Mouse (Mus musculus): ENCODE data around the gene Nlrp9b. TPM values are rescaled to one million over a fixed set of nuclear protein-coding genes. Genes with fewer than 3 reads are reported as not detected.
A peak's percentile ranks its signal among the peaks of the same experiment; 100 is the strongest.
"Not testable (repeated sequence)": the region's sequence is repeated elsewhere in the genome, so short reads cannot be mapped to it uniquely, and the experiment has no call there.

Gene Nlrp9b
- polyA plus RNA-seq, 1 experiment from 2014 or later = 0.21 TPM

DNA sequence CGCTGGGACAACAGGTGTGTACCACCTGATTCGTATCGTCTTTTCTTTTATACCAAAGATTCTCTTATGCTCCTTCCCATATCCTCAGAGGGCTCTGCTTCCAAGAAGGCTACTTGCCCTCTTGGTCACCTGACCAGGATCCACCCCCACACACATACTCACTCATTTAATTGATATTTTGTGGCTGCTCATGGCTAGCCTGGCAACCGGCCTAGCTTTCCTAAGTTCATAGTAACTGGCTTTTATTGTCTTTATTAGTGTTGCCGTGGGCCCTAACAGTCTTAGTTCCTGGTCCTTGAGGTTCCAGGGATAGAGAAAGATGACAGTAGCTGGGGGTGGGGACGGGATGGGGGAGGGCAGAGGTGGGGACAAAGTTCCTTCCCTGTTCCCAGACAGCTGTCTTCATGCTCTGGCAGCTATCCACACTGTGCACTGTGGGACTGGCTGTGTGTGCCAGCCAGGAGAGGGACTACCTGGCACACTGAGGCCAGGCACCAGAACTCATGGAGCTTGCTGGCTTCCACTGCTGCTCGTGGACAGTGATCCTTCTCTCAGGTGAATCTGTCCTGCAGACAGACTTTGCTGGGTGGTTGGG is 26.2 kb upstream of the Nlrp9b start, which contains the start of gene Ceacam20:
Gene Ceacam20, plus strand, starts transcription at position 428 of the 595 bp plus-strand sequence.
- no peak within 1 kb of the TSS for H3K9ac ChIP-seq
- no peaks in the 10 kb centered on the region for H3K36me3 ChIP-seq
- no peak within 1 kb of the TSS for H3K4me3 ChIP-seq (replicated peaks)
- no peaks in the 10 kb centered on the region for H3K4me1 ChIP-seq (replicated peaks)
- no peaks in the 10 kb centered on the region for H3K27me3 ChIP-seq (replicated peaks)
- no peak within 1 kb of the TSS for H3K27ac ChIP-seq
- ATAC-seq = peak; percentile 82
- WGBS = 70% methylated on average over 7 of the region's 7 CpGs
- H3K4me2 ChIP-seq (replicated peaks) = no peak within 1 kb of the TSS
- no peaks in the 10 kb centered on the region for H3K9me3 ChIP-seq

DNA sequence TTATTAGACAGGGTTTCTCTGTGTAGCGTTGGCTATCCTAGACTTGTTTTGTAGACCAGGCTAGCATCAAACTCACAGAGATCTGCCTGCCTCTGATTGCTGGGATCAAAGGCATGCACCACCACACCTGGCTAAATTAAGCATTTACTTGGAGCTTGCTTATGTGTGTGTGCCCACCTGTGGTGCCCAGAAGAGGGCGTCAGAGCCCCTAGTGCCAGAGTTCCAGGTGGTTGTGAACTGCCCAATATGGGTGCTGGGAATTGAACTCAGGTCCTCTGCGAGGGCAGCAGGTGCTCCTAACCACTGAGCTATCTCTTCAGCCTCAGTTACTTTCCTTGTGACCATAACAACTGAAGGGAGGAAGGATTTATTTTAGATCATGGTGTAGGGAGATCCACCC is 22.2 kb upstream of the Nlrp9b start:
- Histone ChIP-seq H3K36me3 (no peaks in the 10 kb centered on the region), H3K27me3 (replicated peaks) (no peaks in the 10 kb centered on the region), H3K4me2 (replicated peaks) (no peak overlapping the region), H3K27ac (no peak overlapping the region), H3K4me3 (replicated peaks) (no peak overlapping the region), H3K9me3 (no peaks in the 10 kb centered on the region), H3K9ac (no peak overlapping the region), H3K4me1 (replicated peaks) (no peaks in the 10 kb centered on the region)
- 79% methylated on average over 3 of the region's 3 CpGs for WGBS
- ATAC-seq = no peak

- no peaks in the 10 kb centered on the region for H3K4me1 ChIP-seq (replicated peaks)
- ATAC-seq = no peak
- H3K4me3 ChIP-seq (replicated peaks) = no peak overlapping the region
- no peaks in the 10 kb centered on the region for H3K36me3 ChIP-seq
- H3K27me3 ChIP-seq (replicated peaks) = no peaks in the 10 kb centered on the region
- 88% methylated on average over 4 of the region's 4 CpGs for WGBS
- H3K9me3 ChIP-seq = no peaks in the 10 kb centered on the region
- H3K9ac ChIP-seq = no peak overlapping the region
- no peak overlapping the region for H3K4me2 ChIP-seq (replicated peaks)
- no peak overlapping the region for H3K27ac ChIP-seq
These were observed 21.6 kb upstream of the Nlrp9b start for GRCm38 (mm10) chr7:19969541-19970090.

- no peak overlapping the region for H3K4me2 ChIP-seq (replicated peaks)
- H3K4me3 ChIP-seq (replicated peaks) = no peak overlapping the region
- no peak overlapping the region for H3K27ac ChIP-seq
- H3K9ac ChIP-seq = no peak overlapping the region
- 89% methylated on average over 8 of the region's 8 CpGs for WGBS
- no peaks in the 10 kb centered on the region for H3K36me3 ChIP-seq
- ATAC-seq = no peak
- no peaks in the 10 kb centered on the region for H3K4me1 ChIP-seq (replicated peaks)
- H3K9me3 ChIP-seq = no peaks in the 10 kb centered on the region
- H3K27me3 ChIP-seq (replicated peaks) = no peaks in the 10 kb centered on the region
These were observed 21.1 kb upstream of the Nlrp9b start for GRCm38 (mm10) chr7:19970196-19970595.

DNA sequence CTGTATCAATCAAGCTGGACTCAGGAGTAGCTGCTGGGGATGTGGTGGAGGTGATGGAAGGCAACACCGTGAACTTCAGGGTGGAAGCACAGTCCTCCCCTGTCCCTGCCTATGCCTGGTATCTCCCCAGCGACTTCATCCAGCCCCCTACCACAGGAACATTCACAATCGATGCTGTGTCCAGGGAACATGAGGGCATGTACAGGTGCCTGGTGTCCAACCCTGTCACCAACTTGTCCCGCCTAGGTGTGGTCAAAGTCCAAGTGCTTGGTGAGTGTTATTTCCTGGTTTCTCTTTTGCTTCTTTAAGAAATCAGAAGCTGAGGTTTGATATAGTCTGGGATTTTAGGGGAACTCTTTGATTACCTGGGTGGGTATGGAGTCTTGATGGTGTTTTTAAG is 19.7 kb upstream of the Nlrp9b start:
- Histone ChIP-seq H3K36me3 (no peaks in the 10 kb centered on the region), H3K4me3 (replicated peaks) (no peak overlapping the region), H3K9me3 (no peaks in the 10 kb centered on the region), H3K9ac (no peak overlapping the region), H3K27ac (no peak overlapping the region), H3K27me3 (replicated peaks) (no peaks in the 10 kb centered on the region), H3K4me1 (replicated peaks) (no peaks in the 10 kb centered on the region), H3K4me2 (replicated peaks) (no peak overlapping the region)
- no peak; the same call in 1 of the 2 replicates for ATAC-seq
- 91% methylated on average over 4 of the region's 4 CpGs for WGBS

GRCm38 (mm10) chr7:19996721-19997120 is 5.5 kb downstream of the Nlrp9b start:
- not testable (repeated sequence) for H3K9ac ChIP-seq; H3K27me3 ChIP-seq (replicated peaks); H3K9me3 ChIP-seq; H3K27ac ChIP-seq; H3K4me2 ChIP-seq (replicated peaks); H3K36me3 ChIP-seq; H3K4me1 ChIP-seq (replicated peaks); H3K4me3 ChIP-seq (replicated peaks); ATAC-seq
- WGBS = 64% methylated on average over 3 of the region's 3 CpGs

- Histone ChIP-seq H3K36me3 (no peaks in the 10 kb centered on the region), H3K4me1 (replicated peaks) (no peaks in the 10 kb centered on the region), H3K9me3 (no peaks in the 10 kb centered on the region), H3K4me3 (replicated peaks) (no peak overlapping the region), H3K4me2 (replicated peaks) (no peak overlapping the region), H3K9ac (no peak overlapping the region), H3K27me3 (replicated peaks) (no peaks in the 10 kb centered on the region), H3K27ac (no peak overlapping the region)
- ATAC-seq = no peak
- WGBS = 67% methylated on average over 2 of the region's 2 CpGs
These were observed 18.7 kb downstream of the Nlrp9b start for GRCm38 (mm10) chr7:20009987-20010386.

GRCm38 (mm10) chr7:20064100-20064499 is 72.8 kb downstream of the Nlrp9b start:
- H3K4me1 ChIP-seq (replicated peaks); H3K27ac ChIP-seq; H3K9ac ChIP-seq; H3K27me3 ChIP-seq (replicated peaks); H3K9me3 ChIP-seq; H3K4me3 ChIP-seq (replicated peaks); H3K36me3 ChIP-seq; ATAC-seq; H3K4me2 ChIP-seq (replicated peaks): not testable (repeated sequence)
- WGBS = 67% methylated on average over 4 of the region's 4 CpGs

DNA sequence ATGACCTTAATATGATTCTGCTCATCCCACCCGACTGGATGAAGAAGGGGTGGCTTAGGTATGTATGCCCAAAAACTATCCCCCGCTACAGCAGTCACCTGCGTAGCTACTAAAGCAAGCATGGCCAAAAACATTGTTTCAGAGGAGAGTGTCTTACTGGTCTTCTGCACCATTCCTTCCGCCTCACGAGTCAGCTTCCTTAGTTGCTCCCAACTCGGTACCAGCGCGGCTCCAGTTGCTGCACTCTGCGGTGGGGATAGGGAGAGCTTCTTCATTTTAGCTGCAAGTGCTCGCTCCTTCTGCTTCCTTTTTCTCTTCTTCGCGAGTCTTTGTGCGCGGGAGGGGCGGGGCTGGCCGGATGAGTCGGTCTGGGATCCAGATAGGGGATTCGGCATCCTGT is 86.9 kb downstream of the Nlrp9b start:
- not testable (repeated sequence) for H3K9me3 ChIP-seq; H3K36me3 ChIP-seq; ATAC-seq; H3K4me3 ChIP-seq (replicated peaks); H3K4me2 ChIP-seq (replicated peaks); H3K27ac ChIP-seq; H3K9ac ChIP-seq; H3K27me3 ChIP-seq (replicated peaks); H3K4me1 ChIP-seq (replicated peaks)
- WGBS = 73% methylated on average over 18 of the region's 18 CpGs

DNA sequence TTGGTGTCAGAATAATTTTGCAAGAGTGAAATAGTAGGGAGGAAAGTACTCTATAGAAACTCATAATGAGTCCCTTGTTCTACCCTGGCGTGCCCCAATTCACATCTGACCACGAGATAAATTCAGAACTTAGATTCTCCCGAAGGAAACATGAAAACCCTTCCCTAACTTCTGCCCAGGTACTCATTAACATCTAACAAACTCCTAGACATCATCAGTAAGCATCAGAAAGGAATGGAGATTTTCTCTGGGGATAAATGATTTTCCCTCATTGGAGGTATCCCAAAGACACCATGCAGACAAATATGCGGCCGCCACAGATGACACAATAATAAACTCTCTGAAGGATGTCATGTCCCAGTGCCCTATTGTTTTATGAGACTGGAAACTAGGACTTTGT is 108.1 kb downstream of the Nlrp9b start, which contains the start of gene Vmn1r91:
Gene Vmn1r91, plus strand, starts transcription at position 301 of the 400 bp plus-strand sequence.
- H3K4me1 ChIP-seq (replicated peaks); H3K36me3 ChIP-seq; ATAC-seq; H3K9me3 ChIP-seq; H3K27me3 ChIP-seq (replicated peaks); H3K4me2 ChIP-seq (replicated peaks); H3K27ac ChIP-seq; H3K9ac ChIP-seq; H3K4me3 ChIP-seq (replicated peaks): not testable (repeated sequence)
- 86% methylated on average over 5 of the region's 5 CpGs for WGBS

DNA sequence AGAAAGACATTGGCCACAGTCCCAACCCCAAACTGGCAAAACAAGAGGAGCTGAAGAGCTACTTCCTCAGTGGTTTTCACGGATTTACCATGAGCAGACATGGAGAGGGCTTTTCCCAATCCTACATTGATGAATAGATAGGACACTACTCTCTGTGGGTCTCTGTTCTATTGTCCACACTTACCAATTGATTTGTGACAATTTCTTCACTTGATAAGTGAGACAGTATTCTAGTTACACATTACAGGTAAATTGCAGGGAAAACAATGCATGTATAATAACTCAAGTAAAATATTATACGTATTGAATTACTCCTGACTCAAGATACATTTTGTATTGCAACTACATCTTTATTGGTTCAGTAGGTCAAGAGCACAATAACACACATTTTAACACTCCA is 131.2 kb downstream of the Nlrp9b start, which contains the start of gene Gm16442:
Gene Gm16442, minus strand, starts transcription at position 101 of the 400 bp plus-strand sequence.
- not testable (repeated sequence) for H3K27me3 ChIP-seq (replicated peaks); H3K4me3 ChIP-seq (replicated peaks); ATAC-seq; H3K9me3 ChIP-seq; H3K4me1 ChIP-seq (replicated peaks); H3K36me3 ChIP-seq; H3K9ac ChIP-seq; H3K27ac ChIP-seq; H3K4me2 ChIP-seq (replicated peaks)
- no CpG with 5 or more reads among the region's 2 CpGs for WGBS
